Mouse (Mus musculus) urinary bladder, postnatal 14 days (tissue): Measurements from ENCODE around the gene Igfbp2.

Source experiments
- DNase-seq: peaks from one replicate; pipeline ENCODE4 v3.0.0; 2021; ENCODE audit warnings: low spot score

The Igfbp2 gene

DNA sequence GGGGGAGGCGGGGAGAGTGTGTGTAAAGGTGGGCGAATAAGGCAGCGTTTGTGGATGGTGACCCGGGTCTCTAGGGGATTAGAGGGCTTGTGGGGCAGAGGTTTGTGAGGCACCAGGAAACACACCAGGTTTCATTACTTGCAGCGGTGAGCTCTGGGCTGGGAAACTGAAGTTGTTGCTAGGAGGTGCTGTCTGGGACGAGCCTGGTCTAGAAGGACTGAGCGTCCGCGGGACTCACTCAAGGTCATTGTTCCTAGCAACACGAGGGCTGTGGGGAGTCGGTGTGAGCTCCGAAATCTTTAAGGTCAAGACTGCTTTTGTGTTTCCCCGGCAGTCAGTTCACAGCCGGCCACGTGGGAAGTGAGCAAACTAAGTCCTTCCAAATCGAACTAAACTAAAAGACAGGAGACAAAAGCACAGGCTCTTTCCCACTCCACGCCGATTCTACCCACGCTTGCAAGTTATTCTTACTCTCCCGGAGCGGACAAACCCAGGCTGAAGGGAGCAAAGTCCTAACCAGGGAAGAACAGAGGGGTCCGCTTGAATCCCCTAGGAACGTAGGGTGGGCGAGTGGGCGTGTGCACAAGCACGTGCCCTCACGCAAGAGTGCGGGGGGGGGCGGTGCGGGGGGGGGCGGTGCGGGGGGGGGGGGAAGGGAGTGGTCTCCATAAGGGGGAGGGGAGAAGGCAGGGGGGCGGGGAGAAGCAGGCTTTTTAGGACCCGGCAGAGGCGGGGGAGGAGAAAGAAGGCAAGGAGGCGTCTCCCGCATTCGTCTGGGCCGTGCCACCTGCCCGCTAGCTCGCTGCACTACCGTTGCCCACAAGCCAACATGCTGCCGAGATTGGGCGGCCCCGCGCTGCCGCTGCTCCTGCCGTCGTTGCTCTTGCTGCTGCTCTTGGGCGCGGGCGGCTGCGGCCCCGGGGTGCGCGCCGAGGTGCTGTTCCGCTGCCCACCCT lies at the start of gene Igfbp2:
TSS of gene Igfbp2 (plus strand) at position 753 of the 956 bp plus-strand sequence.
- DNase-seq: peak; percentile 60

DNA sequence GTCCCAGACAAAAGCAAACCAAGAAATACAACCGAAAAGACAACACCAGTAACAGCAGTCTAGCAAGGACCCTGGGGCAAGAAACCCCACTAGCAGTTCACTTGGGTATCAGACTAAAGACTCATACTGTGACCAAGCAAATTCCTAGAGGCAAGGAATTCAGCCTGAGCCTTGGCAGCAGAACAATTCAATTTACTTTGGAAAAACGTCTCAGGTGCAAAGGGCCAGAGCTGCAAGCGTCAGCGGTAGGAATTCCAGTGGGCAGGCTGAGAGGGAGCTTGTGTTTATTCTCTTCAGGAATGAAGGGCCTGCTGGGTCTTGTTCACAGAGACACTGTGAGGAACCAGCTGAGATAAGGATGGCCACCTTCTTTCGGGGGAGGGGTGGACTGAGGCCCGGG lies 45.5 kb upstream of the Igfbp2 start:
- peak; percentile 28 for DNase-seq

DNA sequence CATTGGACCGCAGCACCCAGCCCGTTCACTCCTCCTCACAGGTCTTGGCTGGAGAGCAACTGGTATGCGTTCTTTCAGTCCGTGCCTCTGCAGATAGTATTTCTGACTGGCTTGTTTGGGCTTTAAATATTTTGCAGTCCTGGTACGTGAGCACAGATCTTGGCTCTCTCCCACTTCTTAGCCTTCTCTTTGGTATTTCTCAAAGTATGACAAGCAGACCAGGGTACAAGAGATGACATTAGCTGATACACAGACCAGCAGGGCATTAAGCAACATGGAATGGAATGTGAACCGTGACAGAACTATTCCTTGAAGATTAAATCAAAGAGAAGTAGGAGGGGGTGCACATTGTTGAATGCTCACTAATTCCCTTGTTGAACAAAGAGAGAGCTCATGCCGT lies 43.6 kb upstream of the Igfbp2 start:
- peak; percentile 36 for DNase-seq

DNA sequence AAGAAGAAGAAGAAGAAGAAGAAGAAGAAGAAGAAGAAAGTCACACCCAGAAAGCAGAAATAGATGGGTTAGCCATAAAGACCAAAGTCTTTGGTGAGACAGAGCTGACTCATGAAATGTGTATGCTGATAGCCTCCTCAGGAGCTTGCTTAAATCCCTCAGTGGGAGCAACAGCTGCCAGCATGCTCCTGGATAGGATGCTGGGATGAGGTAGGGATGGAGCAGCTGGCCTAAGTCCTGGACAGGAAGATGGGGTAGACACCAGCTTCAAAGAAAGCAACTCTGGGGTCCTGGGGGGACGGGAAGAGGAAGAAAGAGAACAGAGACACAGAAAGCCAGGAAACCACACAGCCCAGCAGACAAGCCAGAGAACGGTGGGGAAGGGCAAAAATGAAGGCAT lies 41.0 kb upstream of the Igfbp2 start:
- DNase-seq: no peak

DNA sequence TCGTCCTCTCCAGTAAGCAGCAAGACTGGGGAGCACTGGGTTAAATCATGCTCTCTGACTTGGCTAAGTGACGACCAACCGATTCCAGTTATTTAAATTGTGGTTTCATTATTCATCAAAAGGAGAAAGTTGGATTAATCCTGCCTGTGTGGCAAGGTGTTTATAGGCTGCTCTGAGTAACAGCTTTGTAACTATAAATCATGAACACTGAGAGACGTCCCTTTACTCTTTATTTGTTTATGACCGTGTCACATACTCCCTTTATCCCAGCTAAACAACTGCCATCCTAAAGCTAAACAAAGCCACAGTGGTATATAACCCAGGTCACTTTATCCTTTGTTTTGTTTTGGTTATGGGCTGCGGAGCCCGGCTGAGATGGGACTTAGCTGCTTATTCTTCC lies 40.3 kb upstream of the Igfbp2 start:
- DNase-seq: no peak

DNA sequence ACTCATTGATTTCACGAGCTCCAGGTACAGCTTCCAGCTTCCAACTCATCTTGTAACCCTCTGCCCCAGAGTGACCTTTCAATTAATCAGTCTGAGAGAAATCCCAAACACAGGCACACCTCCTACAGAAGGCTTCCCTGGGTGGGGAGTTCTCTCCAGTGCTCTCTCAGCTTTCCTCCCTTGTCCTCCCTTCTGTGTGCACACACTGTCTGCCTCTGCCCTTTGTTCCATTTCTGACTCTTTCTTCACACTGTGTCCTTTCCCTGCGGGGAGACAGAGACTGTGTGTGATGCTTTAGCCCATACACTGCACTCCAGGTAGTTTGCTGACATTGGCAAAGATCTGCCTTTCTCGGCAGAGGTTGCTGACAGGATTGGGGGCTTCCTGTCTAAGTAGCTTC lies 33.6 kb upstream of the Igfbp2 start:
- DNase-seq: no peak

DNA sequence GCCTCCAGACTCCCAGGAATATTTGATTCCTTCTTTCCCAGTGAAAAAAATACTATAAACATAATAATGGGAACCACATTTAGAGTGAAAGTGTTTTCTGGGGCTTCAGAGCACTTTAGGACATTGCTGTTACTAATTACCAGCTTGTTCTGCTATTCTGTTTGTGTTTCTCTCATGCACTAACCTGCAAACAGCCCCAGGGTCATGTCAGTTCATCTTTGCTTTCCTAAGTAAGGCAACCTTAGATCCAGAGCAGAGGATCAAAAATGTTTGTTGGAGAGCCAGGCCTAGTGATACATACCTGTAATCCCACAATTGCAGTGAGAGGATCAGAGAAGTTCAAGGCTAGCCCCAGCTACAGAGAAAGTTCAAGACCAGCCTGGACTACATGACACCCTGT lies 32.6 kb upstream of the Igfbp2 start:
- DNase-seq: no peak

DNA sequence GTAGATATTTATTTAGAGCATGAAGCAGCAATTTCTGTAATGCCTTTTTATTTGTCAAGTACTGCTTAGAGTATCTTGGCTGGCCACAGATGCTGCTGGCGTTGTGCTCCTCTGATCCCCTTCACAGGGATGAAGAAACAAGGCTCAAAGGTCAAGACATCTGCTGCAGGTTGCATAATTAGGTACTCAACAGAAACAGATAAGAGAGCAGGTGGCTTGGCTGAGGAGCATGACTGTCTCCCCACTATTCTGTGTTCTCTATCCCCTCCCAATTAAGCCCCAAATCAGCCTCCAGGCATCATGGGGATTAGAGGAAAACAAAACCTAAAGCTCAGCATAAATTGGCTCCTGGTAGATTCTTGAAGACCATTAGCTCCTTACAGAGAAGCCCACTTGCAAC lies 32.0 kb upstream of the Igfbp2 start:
- no peak for DNase-seq

DNA sequence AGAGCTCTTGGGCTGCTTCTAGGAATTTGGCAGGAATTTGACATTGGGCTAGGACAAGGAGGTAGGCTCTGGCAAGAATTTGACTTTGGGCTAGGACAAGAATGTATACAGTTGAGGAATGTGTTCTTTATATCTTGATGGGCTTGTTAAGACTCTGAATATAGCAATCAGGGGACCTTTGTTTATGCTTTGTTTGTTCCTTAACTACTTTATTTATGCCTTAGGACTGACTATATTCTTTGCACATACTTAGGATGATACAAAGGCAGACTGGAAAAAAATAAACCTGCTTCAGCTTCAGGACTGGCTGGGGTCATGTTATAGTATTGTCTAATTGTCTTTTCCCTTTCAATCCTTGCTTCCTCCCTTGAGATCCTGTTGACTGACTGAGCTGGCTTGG lies 31.1 kb upstream of the Igfbp2 start:
- no peak for DNase-seq

DNA sequence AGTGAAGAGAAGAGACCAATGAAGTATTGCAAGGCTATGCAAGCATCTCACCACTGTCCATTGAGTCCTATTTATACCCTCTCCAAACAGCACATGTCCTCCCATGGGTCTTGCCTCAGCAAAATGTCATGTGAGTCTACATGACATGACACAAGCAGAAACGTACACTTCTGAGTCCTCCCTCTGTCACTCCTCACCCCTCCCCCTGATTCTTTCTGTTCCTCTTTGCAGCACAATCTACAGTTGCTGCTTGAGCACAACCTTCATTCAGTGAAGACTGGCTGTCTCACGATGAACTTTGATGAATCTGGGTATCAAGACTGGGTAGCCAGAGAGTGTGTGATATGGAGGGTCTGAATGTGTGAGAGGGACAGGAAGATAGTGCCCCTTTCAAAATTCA lies 28.2 kb upstream of the Igfbp2 start:
- DNase-seq: no peak

DNA sequence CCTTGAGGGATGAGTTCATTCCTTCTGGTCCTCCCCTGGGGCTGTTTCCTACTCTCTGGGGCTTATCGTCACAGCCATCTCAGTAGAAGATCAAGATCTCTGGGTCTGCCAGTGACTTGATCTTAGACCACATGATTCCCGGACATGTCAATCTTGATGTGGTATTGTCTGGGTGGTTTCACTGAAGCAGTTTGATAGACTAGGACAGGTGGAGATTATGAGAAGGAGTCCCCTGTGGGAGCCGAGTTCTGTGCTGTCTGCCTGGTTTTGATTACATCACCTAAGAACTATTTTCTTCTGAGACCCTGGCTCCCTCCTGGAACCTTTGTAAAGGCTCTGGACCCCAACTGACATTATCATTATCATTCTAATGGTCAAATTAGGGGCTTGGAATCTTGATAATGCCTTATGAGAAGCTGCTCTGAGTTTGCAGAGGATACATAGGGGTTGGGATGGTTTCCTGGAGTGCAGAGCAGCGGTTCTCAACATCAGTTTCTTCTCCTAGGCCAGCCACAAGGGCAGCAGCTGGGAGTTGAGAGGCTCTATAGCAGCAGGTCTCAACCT lies 27.1 kb upstream of the Igfbp2 start:
- DNase-seq: no peak

DNA sequence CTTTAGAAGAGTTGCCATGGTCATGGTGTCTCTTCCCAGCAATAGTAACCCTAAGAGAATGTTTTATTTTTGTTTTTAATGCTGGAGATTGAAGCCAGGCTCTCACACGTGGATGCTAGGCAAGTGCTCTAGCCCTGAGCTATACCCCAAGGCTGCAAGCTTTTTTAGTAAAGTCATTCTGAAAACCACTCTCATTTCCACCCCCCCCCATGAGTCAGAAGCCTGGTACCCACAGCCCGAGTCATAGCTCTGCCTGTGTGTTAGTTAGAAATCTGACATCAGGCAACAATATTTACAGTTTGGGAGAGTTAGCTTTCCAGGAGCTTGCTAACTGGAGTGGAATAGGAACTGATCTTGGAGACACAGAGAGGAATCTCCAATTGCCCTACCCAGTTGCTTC lies 25.9 kb upstream of the Igfbp2 start:
- DNase-seq: no peak

DNA sequence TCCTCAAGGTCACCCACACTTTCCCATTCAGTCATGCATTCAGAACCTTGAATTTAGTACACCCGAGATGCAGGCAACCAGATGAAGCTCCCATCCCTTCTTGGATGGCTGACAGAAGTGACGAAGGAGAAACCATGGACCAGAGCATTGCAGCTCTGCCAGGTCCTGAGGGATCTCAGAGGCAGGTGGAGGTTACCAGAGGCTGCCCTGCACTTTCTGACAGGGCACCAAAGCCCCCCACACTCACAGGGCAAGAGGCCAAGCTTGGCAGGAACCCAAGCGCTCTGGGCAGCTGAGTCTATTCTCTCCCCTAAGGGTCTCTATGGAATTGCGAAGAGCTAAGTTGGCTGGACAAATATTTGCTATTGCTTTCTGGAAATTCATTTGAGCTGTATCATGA lies 20.3 kb upstream of the Igfbp2 start:
- DNase-seq: no peak

DNA sequence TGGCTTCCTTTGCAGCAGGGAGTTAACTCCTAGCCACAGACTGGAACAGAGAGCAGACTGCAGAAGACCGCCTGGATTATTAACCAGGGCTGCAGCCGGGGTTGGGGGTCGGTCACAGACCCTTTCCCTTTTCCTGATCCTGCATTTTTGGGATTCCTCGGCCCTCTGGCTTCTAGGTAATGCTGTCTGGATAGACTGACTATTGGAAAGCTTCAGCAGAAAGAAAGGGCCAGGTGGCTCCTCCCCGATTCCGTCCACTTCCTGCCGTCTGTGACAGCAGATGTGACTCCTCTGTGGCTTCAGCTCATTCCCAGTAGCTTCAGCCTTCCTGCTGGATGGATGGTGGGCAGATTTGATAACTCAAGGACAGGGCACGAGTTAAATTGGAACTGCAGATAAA lies 19.3 kb upstream of the Igfbp2 start:
- no peak for DNase-seq

DNA sequence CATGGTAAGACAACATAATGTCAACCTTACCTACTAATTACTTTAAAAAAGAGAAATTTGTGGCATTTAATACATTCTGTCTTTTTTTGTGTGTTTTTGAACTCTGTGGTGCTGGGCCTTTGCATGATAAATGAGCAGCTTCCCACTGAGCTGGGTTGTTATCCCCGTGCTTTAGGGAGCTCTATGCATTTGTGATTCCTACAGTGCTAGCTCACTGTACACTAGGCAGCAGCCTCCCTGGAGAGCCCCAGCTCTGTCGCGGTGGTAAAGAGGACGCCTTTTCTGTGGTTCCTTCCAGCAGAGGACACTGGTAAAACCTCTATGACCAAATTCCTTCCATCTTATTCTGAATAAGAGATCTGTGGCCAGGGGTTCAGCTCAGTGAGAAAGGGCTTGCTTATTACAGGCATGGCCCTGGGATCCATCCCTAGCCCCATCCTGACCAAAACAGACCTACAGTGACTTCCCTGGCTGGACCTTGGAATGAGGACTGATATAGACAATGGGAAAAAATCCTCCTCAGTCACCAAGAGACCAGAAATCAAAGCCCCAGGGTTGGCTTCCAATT lies 18.7 kb upstream of the Igfbp2 start:
- no peak for DNase-seq

DNA sequence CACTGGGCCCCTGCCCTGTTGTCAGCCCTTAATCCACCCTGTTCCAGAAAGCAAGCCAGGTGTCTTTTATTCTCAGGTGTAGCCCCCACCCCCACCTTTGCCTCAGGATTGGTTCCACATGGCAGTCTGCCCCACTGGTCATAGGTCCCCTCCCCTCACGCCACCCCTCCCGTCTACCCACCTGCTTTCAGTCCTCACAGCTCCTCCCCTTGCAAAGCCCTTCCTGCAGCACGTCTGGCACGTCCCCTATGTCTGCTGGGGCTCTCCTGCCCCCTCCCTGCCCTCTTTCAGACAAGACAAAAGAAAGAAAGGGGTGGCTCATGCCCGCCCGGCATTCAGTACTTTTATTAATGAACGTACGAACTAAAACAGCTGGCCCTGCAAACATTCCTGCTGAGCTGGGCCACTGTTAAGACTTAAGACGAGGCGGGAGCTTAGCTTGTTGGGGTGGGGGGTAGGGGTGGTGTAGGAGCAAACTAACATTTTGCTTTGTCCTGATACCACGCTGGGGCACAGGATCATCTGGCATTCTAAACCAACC lies 18.2 kb upstream of the Igfbp2 start:
- DNase-seq: no peak

DNA sequence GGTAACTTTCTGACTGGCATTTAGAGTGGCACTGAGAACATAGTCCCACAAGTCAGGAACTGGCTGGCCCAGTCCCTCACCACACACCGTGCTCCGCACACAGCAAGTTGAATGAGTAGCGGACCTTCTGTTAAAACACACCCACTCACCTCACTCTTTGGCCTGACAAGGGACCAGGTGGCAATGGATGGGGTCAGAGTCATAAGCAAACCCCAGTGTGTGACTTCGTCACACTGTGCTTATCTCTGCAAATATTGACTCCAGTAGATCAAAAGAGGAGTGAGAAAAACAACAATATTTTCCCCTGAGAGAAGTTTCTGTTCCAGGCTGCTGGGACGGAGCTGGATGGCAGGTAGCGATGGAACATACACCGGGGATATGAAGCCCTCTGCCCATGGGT lies 15.0 kb upstream of the Igfbp2 start:
- DNase-seq: no peak

DNA sequence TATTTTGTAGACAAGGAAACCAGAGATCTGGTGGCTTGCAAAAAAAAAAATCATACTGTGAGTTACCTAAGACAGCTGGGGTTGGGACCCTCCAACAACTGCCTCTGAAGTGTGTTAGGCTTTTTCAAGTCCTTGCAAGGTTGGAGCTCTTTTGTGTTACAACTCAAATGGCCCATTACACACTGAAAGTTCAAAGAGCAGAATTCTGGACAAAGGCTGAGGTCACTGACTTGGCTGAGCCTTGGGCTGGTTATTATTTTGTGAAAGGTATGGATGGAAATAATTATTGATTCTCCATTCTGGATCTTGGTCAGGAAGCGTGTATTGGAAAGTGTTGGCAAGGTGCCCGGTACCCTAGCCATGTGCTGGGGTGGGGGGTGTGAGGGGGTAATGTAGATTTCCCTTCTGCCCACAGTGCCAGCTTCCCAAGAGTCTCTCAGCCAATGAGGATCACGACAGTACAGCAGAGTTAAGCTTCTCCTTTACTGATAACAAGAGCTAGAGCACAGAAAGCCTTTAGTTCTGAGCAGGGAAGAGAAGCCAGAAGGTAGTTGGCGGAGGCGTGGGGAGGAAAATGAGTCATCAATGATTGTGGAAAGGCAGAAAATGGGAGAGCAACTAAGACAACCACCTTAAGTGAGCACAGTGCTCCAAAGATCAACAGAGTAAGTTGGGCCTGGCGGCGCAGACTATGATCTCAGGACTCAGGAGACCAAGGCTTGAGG lies 14.2 kb upstream of the Igfbp2 start:
- no peak for DNase-seq

DNA sequence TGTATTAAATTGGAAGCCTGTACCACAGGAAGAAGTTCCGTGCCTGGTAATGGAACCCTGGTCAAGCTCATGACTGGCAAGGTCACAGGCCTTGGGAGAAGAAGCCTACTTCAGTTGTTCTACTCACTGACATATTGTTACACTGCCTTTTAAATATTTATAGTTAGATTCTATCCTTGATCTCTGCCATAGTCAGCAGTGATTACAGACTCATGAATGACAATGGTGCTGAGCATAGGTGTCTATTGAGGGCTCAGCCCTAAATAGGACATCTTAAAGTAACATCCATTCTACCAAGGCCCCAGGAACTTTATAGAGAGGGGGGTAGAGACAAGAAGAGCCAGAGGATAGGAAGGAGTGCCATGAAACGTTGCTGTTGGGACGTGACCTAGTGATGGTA lies 13.2 kb upstream of the Igfbp2 start:
- no peak for DNase-seq

DNA sequence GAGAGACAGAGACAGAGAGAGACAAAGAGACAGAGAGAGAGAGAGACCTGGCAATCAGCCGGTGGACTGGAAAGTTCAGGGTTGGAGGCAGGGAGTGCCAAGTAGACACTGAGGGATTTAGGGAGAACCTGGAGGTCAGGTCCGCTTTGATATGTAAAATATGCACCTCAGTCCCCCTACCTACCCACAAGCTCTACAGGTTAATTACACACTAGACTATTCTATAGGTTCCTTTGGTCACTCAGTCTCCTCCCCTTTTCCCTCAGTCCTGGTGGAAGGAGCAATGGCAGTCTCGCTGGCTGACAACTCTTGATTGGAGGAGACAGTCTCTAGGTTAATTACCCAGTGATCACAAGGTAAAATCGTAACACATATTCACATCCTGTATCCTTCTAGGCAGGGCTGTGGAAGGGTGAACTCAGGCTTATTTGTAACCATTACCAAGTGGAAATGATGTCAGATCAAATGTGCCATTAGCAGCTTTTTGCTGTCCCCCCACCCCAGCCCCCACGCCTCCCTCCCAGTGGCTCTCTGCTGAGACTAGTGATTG lies 11.1 kb upstream of the Igfbp2 start:
- DNase-seq: no peak

DNA sequence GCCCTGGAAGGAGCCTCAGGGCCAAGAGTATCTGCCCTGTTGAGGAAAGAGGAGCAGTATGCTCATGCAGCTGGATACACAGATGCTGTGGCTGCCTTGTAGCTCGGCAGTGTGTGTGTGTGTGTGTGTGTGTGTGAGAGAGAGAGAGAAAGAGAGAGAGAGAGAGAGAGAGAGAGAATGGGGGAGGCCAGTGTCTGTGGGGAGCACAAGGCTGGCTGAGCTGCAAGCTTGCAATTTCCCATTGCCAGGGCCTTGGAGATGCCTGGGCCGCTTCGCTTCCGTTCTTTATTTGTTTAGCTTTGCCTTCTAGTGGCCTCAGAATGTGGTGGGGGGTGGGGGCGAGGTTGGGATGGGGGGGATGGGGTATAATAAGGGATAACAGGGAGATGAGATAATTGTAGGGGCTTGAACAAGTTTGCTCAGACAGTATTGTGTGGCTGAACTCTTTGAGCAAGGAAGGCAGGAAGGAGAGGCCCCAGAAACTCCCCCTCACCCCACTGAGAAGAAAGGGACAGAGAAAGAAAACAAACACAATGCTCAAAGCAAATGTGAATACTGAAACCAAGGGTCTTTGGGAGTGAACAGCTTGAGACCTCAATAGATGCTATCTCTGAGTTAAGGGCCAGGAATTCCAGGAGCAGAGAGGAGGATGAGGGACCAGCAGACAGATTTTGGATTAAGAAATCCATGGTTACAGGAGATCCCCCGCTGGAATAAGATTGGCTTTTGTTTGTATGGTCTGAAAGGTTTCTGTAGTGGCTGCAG lies 10.5 kb upstream of the Igfbp2 start:
- DNase-seq: no peak
